Mouse (Mus musculus): ENCODE results near the gene Amotl2. TPM values are rescaled to one million over a fixed set of nuclear protein-coding genes. Genes with fewer than 3 reads are reported as not detected.

Amotl2 gene
- polyA plus RNA-seq, 1 experiment, result 0.03 TPM

- H3K4me3 ChIP-seq (replicated peaks), result no peak overlapping the region
- peaks cover 15% of the 10 kb centered on the region; the same call in 1 of the 2 replicates for H3K36me3 ChIP-seq (ENCODE audit: control insufficient read depth)
- no peak for TF ChIP-seq GATA1 (IDR thresholded peaks at IDR 0.05; ENCODE audit: low read length)
- no peak for TF ChIP-seq TAL1 (IDR thresholded peaks at IDR 0.05; ENCODE audit: low read length)
- H3K27me3 ChIP-seq (ENCODE audit: control insufficient read depth), result no peaks in the 10 kb centered on the region; the same call in 1 of the 2 replicates
- H3K4me1 ChIP-seq (ENCODE audit: control insufficient read depth), result no peaks in the 10 kb centered on the region
- no peaks in the 10 kb centered on the region for H3K9me3 ChIP-seq (ENCODE audit: control insufficient read depth, low read length)
Measured at GRCm38 (mm10) chr9:102729093-102729845, 12.8 kb downstream of the Amotl2 start.

GRCm38 (mm10) chr9:102729876-102730413 lies 13.5 kb downstream of the Amotl2 start:
- H3K4me3 ChIP-seq (replicated peaks), result no peak overlapping the region
- H3K4me1 ChIP-seq (ENCODE audit: control insufficient read depth), result no peaks in the 10 kb centered on the region
- TF ChIP-seq GATA1 (IDR thresholded peaks at IDR 0.05; ENCODE audit: low read length) (no peak), TAL1 (IDR thresholded peaks at IDR 0.05; ENCODE audit: low read length) (no peak)
- no peaks in the 10 kb centered on the region; the same call in 1 of the 2 replicates for H3K27me3 ChIP-seq (ENCODE audit: control insufficient read depth)
- no peaks in the 10 kb centered on the region for H3K9me3 ChIP-seq (ENCODE audit: control insufficient read depth, low read length)
- H3K36me3 ChIP-seq (ENCODE audit: control insufficient read depth), result peaks cover 15% of the 10 kb centered on the region; the same call in 1 of the 2 replicates

- Histone ChIP-seq H3K4me3 (replicated peaks) (no peak overlapping the region), H3K4me1 (ENCODE audit: control insufficient read depth) (no peaks in the 10 kb centered on the region), H3K36me3 (ENCODE audit: control insufficient read depth) (peaks cover 15% of the 10 kb centered on the region; the same call in 1 of the 2 replicates), H3K9me3 (ENCODE audit: control insufficient read depth, low read length) (no peaks in the 10 kb centered on the region), H3K27me3 (ENCODE audit: control insufficient read depth) (no peaks in the 10 kb centered on the region; the same call in 1 of the 2 replicates)
- no peak for TF ChIP-seq TAL1 (IDR thresholded peaks at IDR 0.05; ENCODE audit: low read length)
- no peak for TF ChIP-seq GATA1 (IDR thresholded peaks at IDR 0.05; ENCODE audit: low read length)
Measured at GRCm38 (mm10) chr9:102731044-102731471, 14.6 kb downstream of the Amotl2 start.

GRCm38 (mm10) chr9:102731574-102732175 lies 15.2 kb downstream of the Amotl2 start:
- TF ChIP-seq TAL1 (IDR thresholded peaks at IDR 0.05; ENCODE audit: low read length) (no peak), GATA1 (IDR thresholded peaks at IDR 0.05; ENCODE audit: low read length) (no peak)
- Histone ChIP-seq H3K4me1 (ENCODE audit: control insufficient read depth) (no peaks in the 10 kb centered on the region), H3K9me3 (ENCODE audit: control insufficient read depth, low read length) (no peaks in the 10 kb centered on the region), H3K36me3 (ENCODE audit: control insufficient read depth) (peaks cover 15% of the 10 kb centered on the region; the same call in 1 of the 2 replicates), H3K4me3 (replicated peaks) (no peak overlapping the region), H3K27me3 (ENCODE audit: control insufficient read depth) (no peaks in the 10 kb centered on the region; the same call in 1 of the 2 replicates)

GRCm38 (mm10) chr9:102732326-102732865 lies 15.9 kb downstream of the Amotl2 start:
- H3K9me3 ChIP-seq (ENCODE audit: control insufficient read depth, low read length), result no peaks in the 10 kb centered on the region
- TF ChIP-seq TAL1 (IDR thresholded peaks at IDR 0.05; ENCODE audit: low read length), result no peak
- TF ChIP-seq GATA1 (IDR thresholded peaks at IDR 0.05; ENCODE audit: low read length), result no peak
- H3K27me3 ChIP-seq (ENCODE audit: control insufficient read depth), result no peaks in the 10 kb centered on the region
- H3K36me3 ChIP-seq (ENCODE audit: control insufficient read depth), result peaks cover 12% of the 10 kb centered on the region; the same call in 1 of the 2 replicates
- no peaks in the 10 kb centered on the region for H3K4me1 ChIP-seq (ENCODE audit: control insufficient read depth)
- H3K4me3 ChIP-seq (replicated peaks), result no peak overlapping the region

- TF ChIP-seq TAL1 (IDR thresholded peaks at IDR 0.05; ENCODE audit: low read length) (no peak), GATA1 (IDR thresholded peaks at IDR 0.05; ENCODE audit: low read length) (no peak)
- no peak overlapping the region for H3K4me3 ChIP-seq (replicated peaks)
- H3K27me3 ChIP-seq (ENCODE audit: control insufficient read depth), result no peaks in the 10 kb centered on the region
- H3K4me1 ChIP-seq (ENCODE audit: control insufficient read depth), result no peaks in the 10 kb centered on the region
- H3K9me3 ChIP-seq (ENCODE audit: control insufficient read depth, low read length), result no peaks in the 10 kb centered on the region
- peaks cover 12% of the 10 kb centered on the region; the same call in 1 of the 2 replicates for H3K36me3 ChIP-seq (ENCODE audit: control insufficient read depth)
Measured at GRCm38 (mm10) chr9:102733459-102733858, 17.0 kb downstream of the Amotl2 start.

GRCm38 (mm10) chr9:102733999-102734738 lies 17.7 kb downstream of the Amotl2 start:
- H3K36me3 ChIP-seq (ENCODE audit: control insufficient read depth), result peaks cover 11% of the 10 kb centered on the region; the same call in 1 of the 2 replicates
- no peaks in the 10 kb centered on the region for H3K9me3 ChIP-seq (ENCODE audit: control insufficient read depth, low read length)
- no peak overlapping the region for H3K4me3 ChIP-seq (replicated peaks)
- no peaks in the 10 kb centered on the region for H3K27me3 ChIP-seq (ENCODE audit: control insufficient read depth)
- TF ChIP-seq TAL1 (IDR thresholded peaks at IDR 0.05; ENCODE audit: low read length), result no peak
- TF ChIP-seq GATA1 (IDR thresholded peaks at IDR 0.05; ENCODE audit: low read length), result no peak
- no peaks in the 10 kb centered on the region for H3K4me1 ChIP-seq (ENCODE audit: control insufficient read depth)

- no peaks in the 10 kb centered on the region for H3K9me3 ChIP-seq (ENCODE audit: control insufficient read depth, low read length)
- no peak overlapping the region for H3K4me3 ChIP-seq (replicated peaks)
- TF ChIP-seq GATA1 (IDR thresholded peaks at IDR 0.05; ENCODE audit: low read length), result no peak
- no peak for TF ChIP-seq TAL1 (IDR thresholded peaks at IDR 0.05; ENCODE audit: low read length)
- H3K4me1 ChIP-seq (ENCODE audit: control insufficient read depth), result no peaks in the 10 kb centered on the region
- H3K27me3 ChIP-seq (ENCODE audit: control insufficient read depth), result no peaks in the 10 kb centered on the region
- peaks cover 8% of the 10 kb centered on the region; the same call in 1 of the 2 replicates for H3K36me3 ChIP-seq (ENCODE audit: control insufficient read depth)
Measured at GRCm38 (mm10) chr9:102734739-102735075, 18.2 kb downstream of the Amotl2 start.
